Comparison of ENCODE assay signal across 30 mouse cellular contexts in genomic region chr10:104423761-104424160, GRCm38 (mm10).
"Had no signal": no experiment of that assay in that cellular context is flagged by ENCODE, and none has a peak within 500 bp of the region (broad histone marks: within the 10 kb centered on the region; RNA-seq: fewer than 3 reads in every experiment).

No protein-coding gene starts in this region.

- H3K4me3 ChIP-seq: heart, embryonic 10.5 days; heart, embryonic 12.5 days; heart, embryonic 13.5 days; heart, embryonic 15.5 days; hindbrain, embryonic 10.5 days; hindbrain, embryonic 12.5 days; hindbrain, embryonic 13.5 days; hindbrain, embryonic 15.5 days; intestine, embryonic 15.5 days; kidney, embryonic 15.5 days; layer of hippocampus, adult 2 months had no signal

- H3K9ac ChIP-seq: heart, embryonic 12.5 days; heart, embryonic 13.5 days; heart, embryonic 15.5 days; hindbrain, embryonic 12.5 days; hindbrain, embryonic 13.5 days; hindbrain, embryonic 14.5 days; hindbrain, embryonic 15.5 days; intestine, embryonic 15.5 days; kidney, embryonic 15.5 days had no signal

- DNase-seq: heart, postnatal 10 days; heart, postnatal 14 days; heart, postnatal 36 days; heart, postnatal 4 days; kidney, adult 11 months; kidney, adult 18-20 months; kidney, adult 2 months; kidney, adult 8-10 months; kidney, adult 9 months; kidney, postnatal 10 days; kidney, postnatal 14 days; kidney, postnatal 25 days; kidney, postnatal 36 days; kidney, postnatal 4 days; layer of hippocampus, adult 9-11 months; layer of hippocampus, postnatal 36 days had no signal

- H3K36me3 ChIP-seq: heart, embryonic 10.5 days; heart, embryonic 12.5 days; heart, embryonic 13.5 days; heart, embryonic 15.5 days; hindbrain, embryonic 10.5 days; hindbrain, embryonic 12.5 days; hindbrain, embryonic 13.5 days; hindbrain, embryonic 15.5 days; intestine, embryonic 15.5 days; kidney, embryonic 15.5 days had no signal

- H3K27me3 ChIP-seq: heart, embryonic 12.5 days; heart, embryonic 13.5 days; heart, embryonic 15.5 days; hindbrain, embryonic 12.5 days; hindbrain, embryonic 13.5 days; hindbrain, embryonic 15.5 days; intestine, embryonic 15.5 days; kidney, embryonic 15.5 days had no signal

- H3K4me1 ChIP-seq: heart, embryonic 10.5 days; heart, embryonic 12.5 days; heart, embryonic 13.5 days; heart, embryonic 15.5 days; hindbrain, embryonic 10.5 days; hindbrain, embryonic 12.5 days; hindbrain, embryonic 13.5 days; hindbrain, embryonic 15.5 days; intestine, embryonic 15.5 days; kidney, embryonic 15.5 days had no signal

- H3K27ac ChIP-seq: heart, embryonic 10.5 days; heart, embryonic 13.5 days; heart, embryonic 15.5 days; hindbrain, embryonic 10.5 days; hindbrain, embryonic 12.5 days; hindbrain, embryonic 13.5 days; hindbrain, embryonic 14.5 days; hindbrain, embryonic 15.5 days; hindbrain, postnatal 0 days; intestine, embryonic 15.5 days; kidney, embryonic 15.5 days; kidney, postnatal 0 days; layer of hippocampus, adult 2 months had no signal
